Mouse (Mus musculus) 416B (cell line): ENCODE measurements at regions not wholly inside any gene's neighbourhood (a gene's known extent, or its start where the extent isn't known, plus 50 kb on each side); places are given as distances from the start of the nearest gene placed in this dataset.

Experiments
- DNase-seq: peaks from one replicate; pipeline ENCODE4 v3.0.0; 2011; ENCODE audit warnings: low read depth

GRCm38 (mm10) chr2:10307376-10307775, 62.9 kb upstream of the Sfmbt2 start:
- peak; percentile 29 for DNase-seq

DNA sequence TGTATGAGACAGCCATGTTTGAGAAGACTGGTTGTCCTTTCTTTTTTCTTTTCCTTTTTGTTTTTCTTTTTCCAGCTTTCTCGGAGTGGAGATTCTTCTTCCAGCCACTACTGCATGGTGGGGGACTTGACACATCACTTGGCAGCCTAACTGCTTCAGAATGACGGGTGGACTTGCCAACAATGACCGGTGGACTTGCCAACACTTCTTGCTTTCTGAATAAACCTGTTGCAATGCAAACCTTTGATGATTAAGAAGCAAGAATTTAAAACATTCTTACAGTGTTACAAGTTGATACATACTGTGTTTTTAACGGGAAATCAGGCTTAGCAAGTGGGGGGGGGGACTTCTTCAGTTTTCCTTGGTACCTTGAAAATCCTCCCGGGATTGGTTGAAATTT, 60.7 kb upstream of the Sfmbt2 start:
- DNase-seq, result no peak

DNA sequence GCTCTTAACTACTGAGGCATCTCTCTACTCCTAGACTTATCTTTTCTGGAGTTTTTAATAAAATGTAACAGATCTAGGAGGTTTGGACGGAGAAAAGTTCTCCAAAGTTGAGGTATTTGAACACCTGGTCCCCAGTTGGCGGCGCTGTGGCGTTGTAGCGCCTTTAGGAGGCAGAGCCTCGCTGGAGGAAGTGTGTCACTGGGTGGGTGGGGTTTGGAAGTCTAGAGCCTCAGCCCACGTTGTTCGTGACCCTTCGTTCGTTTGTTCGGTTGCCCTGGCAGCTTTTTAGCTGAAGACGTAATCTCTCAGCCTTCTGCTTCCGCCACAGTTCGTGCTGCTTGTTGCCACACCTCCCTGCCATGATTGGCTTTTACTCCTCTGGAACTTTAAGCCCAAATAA, 58.6 kb upstream of the Sfmbt2 start:
- DNase-seq, result no peak

- DNase-seq, result no peak
Observed at GRCm38 (mm10) chr2:10312398-10312797, 57.9 kb upstream of the Sfmbt2 start.

DNA sequence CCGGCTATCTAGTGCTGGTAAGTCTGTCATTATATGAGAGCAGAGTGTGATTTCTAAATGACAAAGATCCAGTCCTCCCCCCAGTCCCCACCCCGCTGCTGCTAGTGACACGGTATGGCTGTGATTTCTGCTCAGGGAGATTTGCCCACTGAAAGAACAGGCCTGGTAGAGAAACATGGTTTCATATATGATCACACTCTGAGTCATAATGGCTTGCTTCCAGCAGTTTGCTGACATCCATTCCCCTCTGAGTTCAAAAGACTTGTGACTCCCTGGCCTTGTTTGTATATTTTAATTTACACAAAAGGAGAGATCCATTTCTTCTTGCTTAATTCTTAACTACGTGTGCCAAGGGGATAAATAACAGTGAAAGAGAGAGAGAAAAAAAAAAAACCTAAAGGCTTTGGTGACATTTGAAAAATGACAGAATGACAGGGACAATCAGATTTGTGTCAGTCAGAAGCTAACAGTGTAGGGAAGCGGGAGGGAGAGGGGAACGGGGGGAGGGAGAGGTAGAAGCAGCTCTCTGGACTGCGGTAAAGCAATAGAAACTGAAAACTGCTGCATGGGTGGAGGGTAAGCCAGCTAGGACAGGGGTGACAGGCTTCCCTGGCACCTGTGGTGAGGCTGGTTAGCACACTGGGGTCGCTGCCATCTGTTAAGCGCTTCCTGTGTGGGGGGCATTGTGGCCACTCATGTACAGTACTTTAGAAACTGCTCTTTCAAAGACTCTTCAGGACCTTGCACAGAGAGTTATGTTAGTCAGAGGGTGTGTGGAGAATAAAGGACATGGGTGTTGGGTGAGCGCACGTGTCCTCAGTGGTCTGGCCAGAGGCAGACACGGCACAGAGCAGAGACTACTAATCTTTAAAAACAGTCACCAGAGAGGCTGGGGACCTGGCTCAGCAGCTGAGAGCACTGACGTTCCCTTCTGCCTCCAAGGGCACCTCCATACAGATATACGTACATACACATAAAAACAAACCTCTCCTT, 55.8 kb upstream of the Sfmbt2 start:
- DNase-seq, result peak; percentile 22

DNA sequence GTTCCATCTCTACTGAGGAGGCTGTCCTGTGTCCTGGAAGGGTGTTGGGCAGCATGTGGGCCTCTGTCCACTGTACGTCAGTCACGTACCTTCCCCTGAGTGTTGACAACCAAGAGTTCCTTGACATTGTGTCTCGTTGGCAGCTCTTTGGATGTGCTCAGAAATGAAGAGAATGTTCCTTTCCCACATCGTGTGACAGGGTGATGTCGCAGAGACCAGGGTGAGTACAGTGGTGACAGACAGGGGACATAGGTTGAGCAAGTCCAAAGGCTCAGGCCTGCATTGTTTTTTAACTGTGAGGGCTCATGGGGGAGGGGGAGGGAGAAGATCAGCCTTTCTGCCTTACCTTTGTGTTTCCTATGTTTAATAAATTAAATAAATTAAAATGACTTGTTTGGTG, 54.0 kb upstream of the Sfmbt2 start:
- DNase-seq, result no peak

GRCm38 (mm10) chr2:10318166-10318768, 52.0 kb upstream of the Sfmbt2 start:
- DNase-seq, result no peak
